Mouse (Mus musculus): Measurements from ENCODE around the gene Nccrp1.

DNA sequence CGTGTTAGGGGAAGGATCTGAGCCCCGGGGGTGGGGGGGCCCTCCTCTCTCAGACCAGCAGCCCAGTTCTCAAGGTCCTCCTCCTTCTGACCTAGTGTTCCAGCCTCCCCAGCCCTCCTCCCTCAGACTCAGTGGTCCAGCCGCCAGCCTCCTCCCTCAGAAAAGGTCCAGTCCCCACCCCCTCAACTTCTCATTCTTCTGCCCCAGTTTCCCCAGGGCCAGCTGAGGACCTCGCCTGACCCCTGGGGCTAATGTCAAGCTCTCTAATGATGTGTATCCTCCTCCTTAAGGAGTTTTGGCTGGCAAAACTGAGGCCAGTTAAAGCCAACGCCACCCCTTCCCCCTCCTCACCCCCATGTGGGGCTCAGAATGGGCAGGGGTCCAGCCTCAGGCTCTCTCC lies at the start of gene Nccrp1:
- TF ChIP-seq CTCF (IDR thresholded peaks at IDR 0.05) (no peak), EP300 (IDR thresholded peaks at IDR 0.05; ENCODE audit: insufficient read depth, low read depth, low read length) (no peak)

All from heart, adult 2 months (tissue).